24 mouse cellular contexts compared by ENCODE assay signal in the genomic region with DNA sequence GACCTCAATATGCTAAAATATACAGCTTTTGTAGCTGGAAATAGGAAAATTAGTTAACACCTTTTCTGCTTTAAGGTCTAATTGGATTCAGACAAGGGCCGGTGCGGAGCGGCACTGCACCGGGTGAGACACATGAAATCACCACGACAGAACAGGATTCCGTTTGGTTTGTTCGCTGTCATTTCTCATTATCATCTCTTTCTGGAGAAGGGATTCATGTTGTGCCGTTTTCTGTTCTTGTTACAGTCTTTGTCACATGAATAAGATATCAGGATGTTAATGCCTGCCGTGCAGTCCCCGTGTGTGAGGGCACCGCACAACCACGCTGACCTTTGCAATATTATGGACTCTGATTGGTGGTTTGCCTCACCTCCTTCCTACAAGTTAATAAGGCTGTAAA.
"Had no signal": no experiment of that assay in that cellular context is flagged by ENCODE, and none has a peak within 500 bp of the region (broad histone marks: within the 10 kb centered on the region; RNA-seq: fewer than 3 reads in every experiment).

No protein-coding gene starts in this region.

- H3K9ac ChIP-seq: limb, embryonic 12.5 days; limb, embryonic 15.5 days; liver, embryonic 14.5 days; liver, postnatal 0 days; lung, embryonic 14.5 days; midbrain, embryonic 15.5 days; neural tube, embryonic 13.5 days had no signal

- H3K36me3 ChIP-seq: limb, embryonic 12.5 days; limb, embryonic 15.5 days; midbrain, embryonic 15.5 days; neural tube, embryonic 13.5 days had no signal

- DNase-seq: kidney, adult 2 months; kidney, postnatal 25 days; layer of hippocampus, adult 9-11 months; liver, postnatal 0 days; lung, embryonic 14.5 days; right cerebral cortex, adult 18-20 months; right cerebral cortex, postnatal 14 days; right cerebral cortex, postnatal 4 days; thymus, adult 2 months; thymus, postnatal 14 days; thymus, postnatal 4 days had no signal

- H3K27ac ChIP-seq: kidney, postnatal 0 days; layer of hippocampus, adult 2 months; left cerebral cortex, adult 2 months; limb, embryonic 12.5 days; limb, embryonic 15.5 days; liver, embryonic 14.5 days; macrophage; midbrain, embryonic 15.5 days; neural tube, embryonic 13.5 days; stomach, postnatal 0 days had no signal

- H3K9me3 ChIP-seq: limb, embryonic 12.5 days; limb, embryonic 15.5 days; midbrain, embryonic 15.5 days; neural tube, embryonic 13.5 days had no signal

- ATAC-seq: liver, postnatal 0 days; lung, postnatal 0 days; midbrain, embryonic 15.5 days had no signal

- H3K4me3 ChIP-seq: layer of hippocampus, adult 2 months; left cerebral cortex, adult 2 months; limb, embryonic 12.5 days; limb, embryonic 15.5 days; midbrain, embryonic 15.5 days; myocyte; neural tube, embryonic 13.5 days had no signal

- H3K27me3 ChIP-seq: limb, embryonic 12.5 days; limb, embryonic 15.5 days; midbrain, embryonic 15.5 days; neural tube, embryonic 13.5 days had no signal

- H3K4me2 ChIP-seq: limb, embryonic 12.5 days; limb, embryonic 15.5 days; liver, embryonic 11.5 days; lung, embryonic 14.5 days; midbrain, embryonic 15.5 days; neural tube, embryonic 13.5 days had no signal

- H3K4me1 ChIP-seq: limb, embryonic 15.5 days; midbrain, embryonic 15.5 days; neural tube, embryonic 13.5 days had no signal
